Mouse (Mus musculus): ENCODE data around the gene Lrrc3.
"Not testable (repeated sequence)": the region's sequence is repeated elsewhere in the genome, so short reads cannot be mapped to it uniquely, and the experiment has no call there.

Gene Lrrc3

GRCm38 (mm10) chr10:77902211-77902893, at the start of gene Lrrc3:
TSS of gene Lrrc3 (minus strand) at chr10:77902536.
- DNase-seq (ENCODE audit: extremely low spot score): peak; percentile 91

DNA sequence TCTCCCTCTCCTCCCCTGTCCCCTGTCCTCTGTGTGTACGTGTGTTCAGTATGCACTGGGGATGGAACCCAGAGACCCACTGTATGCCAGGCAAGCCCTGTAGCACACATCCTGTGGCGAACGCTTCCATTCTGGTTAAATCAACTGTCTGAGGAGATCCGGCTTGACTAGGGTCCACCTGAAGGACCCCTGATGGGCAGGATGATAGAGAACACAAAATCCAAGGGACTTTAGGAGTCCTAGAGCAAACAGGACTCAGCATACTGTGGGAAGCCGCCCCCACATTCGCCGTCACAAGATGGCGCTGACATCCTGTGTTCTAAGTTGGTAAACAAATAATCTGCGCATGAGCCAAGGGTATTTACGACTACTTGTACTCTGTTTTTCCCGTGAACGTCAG, 48.1 kb upstream of the Lrrc3 start:
- not testable (repeated sequence) for DNase-seq (ENCODE audit: extremely low spot score)

GRCm38 (mm10) chr10:77939685-77940084, 37.3 kb upstream of the Lrrc3 start:
- no peak for DNase-seq (ENCODE audit: extremely low spot score)

DNA sequence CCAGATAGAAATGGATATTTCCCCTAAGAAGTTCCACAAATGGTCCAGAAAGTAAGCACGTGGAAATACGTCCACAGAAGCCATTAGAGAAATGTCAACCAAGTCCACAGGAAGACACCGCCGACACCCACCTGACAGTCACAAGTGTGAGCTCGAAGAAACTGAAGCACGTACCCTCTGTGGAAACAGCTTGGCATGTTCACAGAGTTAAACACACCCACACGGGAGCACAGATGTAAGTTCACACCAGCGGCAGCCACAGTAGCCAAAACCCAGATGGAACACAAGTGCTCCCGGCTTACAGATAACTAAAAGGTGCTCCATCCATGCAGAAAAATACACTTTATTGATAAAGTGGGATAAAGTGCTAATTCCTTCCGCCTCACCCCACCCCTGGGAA, 25.0 kb upstream of the Lrrc3 start:
- no peak for DNase-seq (ENCODE audit: extremely low spot score)

DNA sequence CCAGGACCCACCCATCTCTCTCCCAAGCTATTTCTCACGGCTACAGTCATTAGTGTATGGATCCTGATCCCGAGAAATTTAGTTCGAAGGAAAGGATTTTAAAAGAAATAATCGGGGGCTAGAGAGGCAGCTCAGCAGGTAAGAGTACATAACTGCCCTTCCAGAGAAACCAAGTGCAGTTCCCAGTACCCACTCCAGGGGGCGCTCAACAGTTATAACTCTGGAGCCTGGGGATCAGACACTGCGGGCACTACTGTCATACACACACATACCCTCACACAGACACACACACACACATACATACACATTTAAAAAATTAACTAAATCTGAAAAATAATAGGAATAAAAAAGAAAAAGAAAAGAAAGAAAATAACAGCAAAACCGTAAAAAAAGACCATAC, 23.8 kb upstream of the Lrrc3 start:
- DNase-seq (ENCODE audit: extremely low spot score): peak; percentile 51

- no peak for DNase-seq (ENCODE audit: extremely low spot score)
Observed at GRCm38 (mm10) chr10:77922681-77923080, 20.3 kb upstream of the Lrrc3 start.

GRCm38 (mm10) chr10:77921009-77921408, 18.7 kb upstream of the Lrrc3 start:
- DNase-seq (ENCODE audit: extremely low spot score): no peak

GRCm38 (mm10) chr10:77916636-77917335, 14.4 kb upstream of the Lrrc3 start:
- DNase-seq (ENCODE audit: extremely low spot score): peak; percentile 36

DNA sequence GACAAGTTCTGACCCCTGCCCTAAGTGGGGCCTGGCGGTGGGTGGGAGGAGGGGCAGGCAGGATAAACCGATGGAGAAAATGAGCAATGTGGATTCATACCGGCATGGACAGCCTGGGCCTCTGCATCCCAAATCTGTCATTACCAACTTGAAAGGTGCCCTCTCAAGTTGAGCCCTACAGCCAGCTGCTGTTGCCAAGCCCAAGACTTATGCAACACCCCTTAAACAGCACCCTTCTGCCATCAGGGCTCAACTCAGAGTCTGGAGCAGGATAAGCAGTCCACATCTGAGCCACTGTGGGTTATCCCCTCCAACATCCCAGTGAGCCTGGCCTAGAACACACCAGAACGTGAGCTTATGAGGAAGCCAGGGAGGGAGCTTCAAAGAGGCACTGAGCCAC, 11.0 kb upstream of the Lrrc3 start:
- no peak for DNase-seq (ENCODE audit: extremely low spot score)

GRCm38 (mm10) chr10:77912605-77913004, 10.3 kb upstream of the Lrrc3 start:
- no peak for DNase-seq (ENCODE audit: extremely low spot score)

- DNase-seq (ENCODE audit: extremely low spot score): peak; percentile 90
Observed at GRCm38 (mm10) chr10:77902894-77903715, 769 bp upstream of the Lrrc3 start.

GRCm38 (mm10) chr10:77901871-77902210, 495 bp downstream of the Lrrc3 start:
- DNase-seq (ENCODE audit: extremely low spot score): no peak

DNA sequence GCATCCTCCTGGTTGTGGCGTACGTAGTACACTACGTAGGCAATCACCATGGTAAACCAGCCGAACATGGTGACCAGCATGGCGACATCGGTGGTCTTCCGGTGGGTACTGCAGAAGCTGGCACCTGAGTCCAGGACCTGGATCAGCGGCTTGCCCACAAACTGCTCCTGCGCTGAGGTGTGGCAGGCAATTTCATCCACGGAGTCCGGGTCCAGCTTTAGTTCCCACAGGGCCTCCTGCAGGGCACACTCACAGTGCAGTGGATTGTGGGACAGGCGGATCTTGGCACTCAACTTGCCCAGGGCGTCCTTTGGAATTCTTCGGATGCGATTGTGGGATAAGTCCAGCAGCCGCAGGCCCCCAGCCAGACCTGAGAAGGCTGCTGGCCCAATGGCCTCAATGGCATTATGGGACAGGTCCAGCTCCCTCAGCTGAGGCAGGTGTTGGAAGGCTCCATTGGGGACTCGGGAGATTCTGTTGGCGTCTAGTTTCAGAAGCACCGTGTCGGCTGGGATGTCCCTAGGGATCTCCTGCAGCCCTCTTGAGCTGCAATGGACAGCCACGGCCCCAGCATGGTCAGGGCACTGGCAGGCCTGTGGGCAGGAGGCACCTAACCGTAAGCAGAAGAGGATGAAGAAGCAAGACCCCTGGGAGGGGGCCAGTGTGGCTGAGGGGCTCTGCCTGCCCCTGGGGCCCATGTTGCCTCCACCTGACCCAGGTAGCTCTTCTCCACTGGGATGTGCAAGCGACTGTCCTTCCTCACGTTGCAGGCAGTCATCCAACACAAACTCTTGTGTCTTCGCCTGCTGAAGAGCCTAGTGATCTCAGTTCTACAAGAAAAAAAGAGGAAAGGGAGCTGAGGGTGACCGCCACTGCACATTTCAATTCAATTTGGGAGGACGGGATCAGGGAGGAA, 1.2 kb downstream of the Lrrc3 start:
- DNase-seq (ENCODE audit: extremely low spot score): no peak

GRCm38 (mm10) chr10:77900126-77900525, 2.2 kb downstream of the Lrrc3 start:
- DNase-seq (ENCODE audit: extremely low spot score): no peak

DNA sequence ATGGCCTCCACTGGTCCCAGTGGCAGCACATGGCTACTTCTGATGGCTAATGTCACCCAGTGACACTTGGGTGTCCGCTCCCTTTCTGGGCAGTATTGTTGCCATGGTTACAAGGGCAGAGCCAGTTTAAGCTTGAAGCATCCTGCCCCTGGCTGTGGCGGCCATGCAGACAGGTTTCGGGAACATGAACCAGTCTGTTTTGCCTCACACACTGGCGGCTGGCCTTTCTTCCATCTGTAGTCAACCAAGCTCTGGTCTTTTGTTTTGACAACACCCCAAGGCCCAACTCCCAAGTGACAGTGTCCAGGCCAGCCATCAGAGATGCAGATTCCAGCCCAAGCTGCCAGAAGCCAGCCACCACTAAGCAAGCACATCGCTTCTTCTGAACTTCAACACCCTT, 6.8 kb downstream of the Lrrc3 start:
- no peak for DNase-seq (ENCODE audit: extremely low spot score)

DNA sequence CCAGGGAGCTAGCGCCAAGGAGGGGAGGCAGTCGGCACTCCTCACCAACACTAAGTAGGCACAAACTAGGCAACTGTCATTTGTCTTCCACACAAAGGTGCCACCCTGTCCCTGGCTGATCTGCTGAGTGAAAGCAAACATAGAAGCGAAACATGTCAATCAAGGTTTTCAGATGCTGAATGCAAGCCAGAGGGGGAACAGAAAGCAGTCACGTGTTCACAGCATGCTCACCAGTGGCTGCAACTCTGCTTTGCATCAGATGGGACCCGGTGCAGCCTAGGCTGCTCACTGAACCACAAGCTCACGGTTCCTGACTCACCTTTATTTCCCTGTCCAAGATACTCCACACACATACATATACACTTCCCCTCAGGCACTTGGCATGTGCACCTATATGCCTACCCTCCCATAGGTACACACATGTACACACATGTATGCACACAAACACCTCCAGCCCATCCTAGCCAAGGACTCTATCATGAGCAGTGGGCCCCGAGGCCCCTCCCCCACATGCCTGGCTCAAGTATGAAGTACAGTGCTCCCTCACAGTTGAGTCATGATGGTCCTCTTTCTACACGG, 11.3 kb downstream of the Lrrc3 start:
- no peak for DNase-seq (ENCODE audit: extremely low spot score)

- no peak for DNase-seq (ENCODE audit: extremely low spot score)
Observed at GRCm38 (mm10) chr10:77886007-77886747, 16.2 kb downstream of the Lrrc3 start.

DNA sequence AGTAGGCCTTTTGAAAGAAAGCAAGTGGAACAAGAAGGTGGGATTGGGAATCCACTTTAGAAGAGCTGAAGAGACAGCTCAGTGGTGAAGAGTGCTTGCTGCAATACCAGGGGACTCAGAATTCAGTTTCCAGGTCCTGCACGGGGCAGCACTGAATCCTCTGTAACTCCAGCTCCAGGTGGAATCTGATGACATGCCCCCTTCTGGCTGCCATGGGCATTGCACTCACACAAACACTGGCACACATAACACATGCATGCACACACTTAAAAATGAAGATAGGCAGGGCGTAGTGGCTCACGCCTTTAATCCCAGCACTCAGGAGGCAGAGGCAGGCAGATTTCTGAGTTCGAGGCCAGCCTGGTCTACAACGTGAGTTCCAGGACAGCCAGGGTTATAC, 19.8 kb downstream of the Lrrc3 start:
- no peak for DNase-seq (ENCODE audit: extremely low spot score)

DNA sequence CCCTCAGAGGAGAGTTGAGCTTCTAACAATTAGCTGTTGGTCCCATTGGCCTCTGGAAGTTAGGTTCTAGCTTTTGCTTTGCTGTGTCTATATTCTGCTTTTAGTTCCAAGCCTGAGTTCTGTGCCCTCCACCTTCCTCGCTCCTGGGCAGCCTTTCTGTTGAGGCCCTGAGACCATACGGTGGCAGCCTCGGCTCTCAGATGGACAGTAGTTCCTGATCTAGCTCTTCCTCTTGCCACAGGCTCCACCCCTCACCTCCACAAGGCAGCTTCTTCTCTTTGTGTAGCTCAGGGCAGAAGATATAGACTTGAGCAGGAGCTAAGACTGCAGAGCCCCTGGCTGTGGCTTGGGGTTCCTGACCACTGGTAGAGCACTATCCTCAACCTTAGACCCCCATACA, 22.0 kb downstream of the Lrrc3 start:
- DNase-seq (ENCODE audit: extremely low spot score): no peak

GRCm38 (mm10) chr10:77878985-77879384, 23.4 kb downstream of the Lrrc3 start:
- no peak for DNase-seq (ENCODE audit: extremely low spot score)

GRCm38 (mm10) chr10:77869651-77870050, 32.7 kb downstream of the Lrrc3 start:
- no peak for DNase-seq (ENCODE audit: extremely low spot score)

All from embryo, embryonic 9.5 days (tissue).